Mouse (Mus musculus) hindbrain, embryonic 13.5 days (tissue): ENCODE data around the gene Trp53i13. TPM values are rescaled to one million over a fixed set of nuclear protein-coding genes. Genes with fewer than 3 reads are reported as not detected.

Experiments used
- ATAC-seq: fragments of 200-750 bp; cut with Nextera tagmentation; 2 replicates; pipeline ENCODE4 v1.8.0; 2017; ENCODE audit warnings: moderate TSS enrichment; ENCODE audit not compliant: low FRiP score
- H3K27ac ChIP-seq: fragments of 300-500 bp; sonication (generic); 2 replicates; pipeline ENCODE4 v1.5.1; 2015; ENCODE audit warnings: inconsistent platforms, mild to moderate bottlenecking, moderate library complexity
- H3K27me3 ChIP-seq: fragments of 300-500 bp; sonication (generic); 2 replicates; pipeline ENCODE4 v1.6.1; 2015; ENCODE audit warnings: mild to moderate bottlenecking, inconsistent platforms
- H3K36me3 ChIP-seq: fragments of 300-500 bp; sonication (generic); 2 replicates; pipeline ENCODE4 v1.6.1; 2015; ENCODE audit warnings: mild to moderate bottlenecking, inconsistent platforms
- H3K4me1 ChIP-seq: fragments of 300-500 bp; sonication (generic); replicated peaks from 2 replicates; pipeline ENCODE4 v1.6.1; 2015; ENCODE audit warnings: inconsistent platforms
- H3K4me2 ChIP-seq: fragments of 300-500 bp; sonication (generic); 2 replicates; pipeline ENCODE4 v1.6.1; 2015; ENCODE audit warnings: inconsistent platforms, mild to moderate bottlenecking, moderate library complexity
- H3K4me3 ChIP-seq: fragments of 300-500 bp; sonication (generic); 2 replicates; pipeline ENCODE4 v1.5.1; 2015; ENCODE audit warnings: mild to moderate bottlenecking, inconsistent platforms
- H3K9ac ChIP-seq: fragments of 300-500 bp; sonication (generic); 2 replicates; pipeline ENCODE4 v1.6.1; 2015; ENCODE audit warnings: mild to moderate bottlenecking, inconsistent platforms
- H3K9me3 ChIP-seq: fragments of 300-500 bp; sonication (generic); 2 replicates; pipeline ENCODE4 v1.6.1; 2016; ENCODE audit warnings: inconsistent platforms
- WGBS: fragments of 180-500 bp; shearing (Covaris S2); methylation state at CpG from one replicate; pipeline ENCODE4 v1.1.7; 2015; 5-methylcytosine and 5-hydroxymethylcytosine counted together
- polyA plus RNA-seq: library from polyadenylated mRNA; unstranded; fragments of >200 nt; fragmentation: Nextera tagmentation; extraction: Ambion mirVana; gene quantifications from 2 replicates; pipeline ENCODE4 v1.2.1, GENCODE M21; 2015

The Trp53i13 gene
- polyA plus RNA-seq, 1 experiment from 2014 or later: 15.5 TPM

DNA sequence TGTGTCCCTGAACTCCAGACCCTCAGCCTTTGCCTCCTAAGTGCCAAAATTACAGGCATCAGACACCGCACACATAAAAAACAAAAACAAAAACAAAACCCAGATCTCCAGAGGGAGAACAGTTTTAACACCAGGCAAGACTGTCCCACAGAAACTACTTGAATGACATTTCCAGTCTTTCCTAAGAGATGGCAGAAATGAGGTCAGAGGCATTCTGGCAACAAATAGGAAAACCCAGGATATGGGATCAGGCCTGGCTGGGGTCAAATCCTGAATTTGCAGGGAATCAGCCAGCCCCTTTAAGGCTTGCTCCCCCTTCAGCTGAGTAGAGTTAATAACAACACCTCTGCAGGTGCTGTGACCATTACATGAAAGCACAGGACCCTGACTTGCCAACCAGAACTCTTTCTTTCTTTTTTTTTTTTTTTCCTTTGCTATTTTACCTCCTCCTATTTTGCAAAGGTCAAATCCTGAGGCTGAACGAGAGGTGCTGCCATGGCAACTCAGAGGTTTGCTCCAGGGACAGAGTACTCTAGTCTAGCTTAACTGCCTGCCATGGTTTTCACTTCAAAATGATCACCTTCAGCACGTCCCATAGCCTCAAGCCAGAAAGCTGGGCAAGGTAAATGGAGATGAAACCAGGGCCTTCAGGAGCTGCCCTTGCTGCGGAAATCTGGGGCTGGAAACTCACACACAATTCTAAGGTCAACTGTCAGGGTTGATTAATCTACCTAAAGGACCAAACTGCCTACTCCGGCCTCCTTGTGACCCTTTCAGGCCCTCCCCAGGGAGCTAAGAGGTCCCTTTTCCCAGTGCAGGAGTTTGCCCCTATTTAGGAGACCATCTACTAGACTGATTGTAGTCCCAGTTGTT is 1.0 kb upstream of the Trp53i13 start:
- no peak overlapping the region for H3K4me2 ChIP-seq
- H3K4me1 ChIP-seq: peaks cover 64% of the 10 kb centered on the region
- no peak overlapping the region for H3K4me3 ChIP-seq
- no peak overlapping the region for H3K9ac ChIP-seq
- ATAC-seq: no peak
- H3K9me3 ChIP-seq: no peaks in the 10 kb centered on the region
- peaks cover 48% of the 10 kb centered on the region for H3K27me3 ChIP-seq
- 37% methylated on average over 5 of the region's 5 CpGs for WGBS
- no peak overlapping the region for H3K27ac ChIP-seq
- H3K36me3 ChIP-seq: no peaks in the 10 kb centered on the region

DNA sequence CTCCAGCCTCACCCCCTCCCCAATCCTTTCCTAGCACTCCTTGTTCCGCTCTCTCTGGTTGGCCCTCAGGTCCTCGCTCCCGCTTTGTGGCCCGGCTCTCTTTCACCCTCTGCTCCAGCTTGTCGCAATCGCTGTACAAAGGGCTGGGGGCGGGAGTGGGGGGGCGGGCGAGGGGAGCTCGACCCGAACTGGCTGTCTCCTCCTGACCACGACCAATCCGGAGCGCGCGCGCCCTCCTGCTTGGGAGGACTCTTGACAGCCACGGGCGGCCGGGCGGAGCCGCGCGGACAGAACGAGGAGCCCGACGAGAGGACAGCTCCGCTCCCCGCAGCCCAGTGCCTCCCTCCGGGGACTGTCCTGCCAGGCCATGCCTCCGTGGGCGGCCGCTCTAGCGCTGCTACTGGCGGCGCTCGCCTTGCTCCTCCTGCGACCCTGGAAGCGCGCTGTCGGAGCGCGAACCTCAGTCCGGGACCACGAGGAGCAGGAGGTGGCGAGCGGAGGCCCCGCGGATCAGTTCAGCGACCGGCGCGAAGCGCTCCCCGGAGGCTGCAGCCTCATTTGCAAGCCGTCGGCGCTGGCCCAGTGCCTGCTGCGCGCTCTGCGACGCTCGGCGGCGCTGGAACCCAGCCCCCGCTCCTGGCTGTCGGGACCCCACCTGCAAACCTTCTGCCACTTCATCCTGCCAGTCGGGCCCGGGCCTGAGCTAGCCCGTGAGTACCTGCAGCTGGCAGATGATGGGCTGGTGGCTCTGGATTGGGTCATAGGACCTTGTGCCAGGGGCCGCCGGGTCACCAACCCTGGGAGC is 746 bp downstream of the Trp53i13 start, which contains the start of gene Abhd15:
TSS of gene Abhd15 (plus strand) at position 290 of the 805 bp plus-strand sequence.
- under 1% methylated on average over 64 of the region's 72 CpGs for WGBS
- peaks cover 48% of the 10 kb centered on the region for H3K27me3 ChIP-seq

DNA sequence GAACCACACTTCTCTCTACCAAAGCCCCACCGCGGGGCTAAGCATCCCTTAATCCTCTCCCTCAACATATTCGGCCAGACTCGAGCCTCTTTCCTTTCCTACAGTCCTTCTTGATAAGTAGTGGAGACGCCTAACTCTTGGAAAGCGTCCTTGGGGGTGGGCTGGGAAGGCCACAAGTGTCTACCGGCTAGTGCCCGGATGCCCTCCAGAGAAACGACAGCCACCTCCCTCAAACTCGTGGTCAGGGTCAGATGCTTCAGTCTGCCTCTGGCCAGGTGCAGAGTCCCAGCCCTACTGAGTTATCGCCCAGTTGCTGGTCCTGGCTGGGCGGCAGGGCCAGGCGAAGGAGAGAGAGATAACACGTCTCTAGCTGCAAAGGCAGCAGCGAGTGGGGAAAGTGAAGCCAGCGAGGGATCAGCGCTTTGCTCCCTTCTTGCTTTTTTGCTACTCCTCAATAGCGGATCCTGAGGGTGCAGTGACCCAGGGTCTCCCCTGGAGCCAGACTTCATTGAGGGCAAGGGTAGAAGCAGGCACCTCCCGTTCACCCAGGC is 1.4 kb downstream of the Trp53i13 start:
- Histone ChIP-seq H3K36me3 (no peaks in the 10 kb centered on the region), H3K27ac (no peak overlapping the region)

More for the DNA sequence above, 746 bp downstream of the Trp53i13 start, which contains the start of gene Abhd15:
- Histone ChIP-seq H3K9ac (peak within 1 kb of the TSS; percentile 71), H3K4me1 (peaks cover 54% of the 10 kb centered on the region), H3K4me2 (peak within 1 kb of the TSS; percentile 96), H3K4me3 (peak within 1 kb of the TSS; percentile 51), H3K9me3 (no peaks in the 10 kb centered on the region), H3K27ac (no peak within 1 kb of the TSS), H3K36me3 (no peaks in the 10 kb centered on the region)
- ATAC-seq: peak; percentile 49; the same call in 1 of the 2 replicates

DNA sequence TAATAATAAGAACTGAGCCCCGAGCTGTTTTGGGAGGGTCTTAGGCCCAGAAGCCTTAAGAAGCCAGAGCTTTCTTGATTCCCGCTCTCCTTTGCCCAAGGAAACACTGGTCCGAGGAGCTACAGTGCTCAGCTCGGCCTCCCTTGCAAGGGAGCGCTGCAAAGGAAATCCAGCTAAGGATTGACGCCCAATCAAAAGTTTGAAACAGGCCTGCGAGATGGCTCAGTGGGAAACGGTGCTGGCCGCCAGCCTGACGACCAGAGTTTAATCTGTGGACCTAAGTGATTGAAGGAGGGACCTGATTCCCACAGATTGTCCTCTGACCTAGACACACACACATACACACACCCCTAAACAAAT is 2.0 kb downstream of the Trp53i13 start:
- H3K9ac ChIP-seq: peak overlapping the region; percentile 53; the same call in 1 of the 2 replicates
- peak overlapping the region; percentile 96 for H3K4me2 ChIP-seq
- H3K4me1 ChIP-seq: peaks cover 54% of the 10 kb centered on the region
- H3K4me3 ChIP-seq: peak overlapping the region; percentile 60
- WGBS: 4% methylated on average over 10 of the region's 10 CpGs
- peaks cover 5% of the 10 kb centered on the region; the same call in 1 of the 2 replicates for H3K36me3 ChIP-seq
- H3K27ac ChIP-seq: no peak overlapping the region
- peaks cover 48% of the 10 kb centered on the region for H3K27me3 ChIP-seq
- no peaks in the 10 kb centered on the region for H3K9me3 ChIP-seq
- no peak for ATAC-seq

More for the DNA sequence above, 1.4 kb downstream of the Trp53i13 start:
- peaks cover 48% of the 10 kb centered on the region for H3K27me3 ChIP-seq
- peak overlapping the region; percentile 71 for H3K9ac ChIP-seq
- no peak for ATAC-seq
- peak overlapping the region; percentile 51 for H3K4me3 ChIP-seq
- peak overlapping the region; percentile 96 for H3K4me2 ChIP-seq
- peaks cover 54% of the 10 kb centered on the region for H3K4me1 ChIP-seq
- H3K9me3 ChIP-seq: no peaks in the 10 kb centered on the region
- WGBS: 4% methylated on average over 19 of the region's 19 CpGs

DNA sequence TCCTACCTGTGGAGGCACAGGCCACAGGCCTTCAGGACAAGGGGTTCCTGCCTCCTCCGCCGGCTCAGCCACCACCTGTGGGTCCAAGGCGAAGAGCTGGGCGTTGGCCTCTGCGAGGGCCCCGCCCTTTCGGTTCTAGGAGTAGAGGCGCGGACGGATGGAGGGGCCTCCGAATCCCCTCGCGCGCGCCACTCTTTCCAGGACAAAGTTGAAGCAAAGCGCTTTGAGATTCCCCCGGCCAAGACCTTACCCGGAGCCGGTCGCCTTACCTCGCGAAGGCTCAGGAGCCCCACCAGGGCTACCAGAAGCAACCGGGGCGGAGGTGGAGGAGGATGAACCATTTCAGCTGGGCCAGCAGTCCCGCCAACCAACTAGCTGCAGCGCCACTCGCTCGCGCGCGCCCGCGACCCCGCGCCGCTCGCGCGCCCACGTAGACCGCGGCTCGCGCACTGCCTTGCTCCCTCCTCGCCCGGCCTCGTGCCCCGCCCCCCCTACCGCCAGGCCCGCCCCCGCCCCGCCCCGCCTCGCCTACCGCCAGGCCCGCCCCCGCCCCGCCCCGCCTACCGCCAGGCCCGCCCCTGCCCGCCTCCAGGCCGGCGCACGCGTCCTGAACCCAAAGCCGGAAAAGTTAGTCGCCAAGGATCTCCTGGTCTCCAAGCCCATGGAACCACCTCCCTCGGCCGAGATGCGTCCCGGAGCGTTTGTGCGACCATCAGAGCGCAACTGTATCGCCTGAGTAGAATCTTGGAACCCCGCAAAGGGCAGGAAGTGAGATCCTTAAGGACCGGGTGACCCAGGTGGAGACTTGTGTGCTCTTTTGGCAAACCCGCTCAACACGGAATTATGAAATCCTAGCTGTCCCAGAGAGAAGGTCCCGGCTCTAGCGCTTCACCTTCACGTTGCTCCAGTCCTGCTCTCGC is 2.6 kb downstream of the Trp53i13 start:
- H3K9ac ChIP-seq: peak overlapping the region; percentile 74
- peak overlapping the region; percentile 96 for H3K4me2 ChIP-seq
- WGBS: under 1% methylated on average over 72 of the region's 84 CpGs
- peaks cover 44% of the 10 kb centered on the region for H3K27me3 ChIP-seq
- no peak overlapping the region for H3K27ac ChIP-seq
- H3K4me1 ChIP-seq: peaks cover 54% of the 10 kb centered on the region
- H3K4me3 ChIP-seq: peak overlapping the region; percentile 60
- ATAC-seq: peak; percentile 61
- no peaks in the 10 kb centered on the region for H3K9me3 ChIP-seq
- peaks cover 6% of the 10 kb centered on the region; the same call in 1 of the 2 replicates for H3K36me3 ChIP-seq

DNA sequence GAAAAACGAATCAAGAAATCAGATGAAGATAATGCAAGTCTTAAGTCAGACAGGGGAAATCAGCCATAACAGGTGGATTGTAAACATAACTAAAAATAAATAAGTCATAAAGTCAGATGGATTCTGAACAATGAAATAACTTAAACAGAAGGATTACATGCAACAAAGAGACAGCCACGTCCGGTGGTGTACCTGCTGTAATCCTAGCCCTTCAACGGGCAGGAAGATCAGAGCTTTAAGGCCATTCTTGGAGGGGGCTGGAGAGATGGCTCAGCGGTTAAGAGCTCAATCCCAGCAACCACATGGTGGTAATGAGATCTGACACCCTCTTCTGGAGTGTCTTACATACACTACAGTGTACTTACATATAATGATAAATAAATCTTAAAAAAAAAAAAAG is 4.4 kb downstream of the Trp53i13 start:
- no peak for ATAC-seq
- no peaks in the 10 kb centered on the region for H3K9me3 ChIP-seq
- H3K4me2 ChIP-seq: no peak overlapping the region
- H3K4me1 ChIP-seq: peaks cover 47% of the 10 kb centered on the region
- whole genome bisulfite sequencing: 85% methylated on average over 5 of the region's 5 CpGs
- H3K9ac ChIP-seq: no peak overlapping the region
- H3K4me3 ChIP-seq: no peak overlapping the region
- no peak overlapping the region for H3K27ac ChIP-seq
- peaks cover 33% of the 10 kb centered on the region for H3K27me3 ChIP-seq
- H3K36me3 ChIP-seq: peaks cover 21% of the 10 kb centered on the region

DNA sequence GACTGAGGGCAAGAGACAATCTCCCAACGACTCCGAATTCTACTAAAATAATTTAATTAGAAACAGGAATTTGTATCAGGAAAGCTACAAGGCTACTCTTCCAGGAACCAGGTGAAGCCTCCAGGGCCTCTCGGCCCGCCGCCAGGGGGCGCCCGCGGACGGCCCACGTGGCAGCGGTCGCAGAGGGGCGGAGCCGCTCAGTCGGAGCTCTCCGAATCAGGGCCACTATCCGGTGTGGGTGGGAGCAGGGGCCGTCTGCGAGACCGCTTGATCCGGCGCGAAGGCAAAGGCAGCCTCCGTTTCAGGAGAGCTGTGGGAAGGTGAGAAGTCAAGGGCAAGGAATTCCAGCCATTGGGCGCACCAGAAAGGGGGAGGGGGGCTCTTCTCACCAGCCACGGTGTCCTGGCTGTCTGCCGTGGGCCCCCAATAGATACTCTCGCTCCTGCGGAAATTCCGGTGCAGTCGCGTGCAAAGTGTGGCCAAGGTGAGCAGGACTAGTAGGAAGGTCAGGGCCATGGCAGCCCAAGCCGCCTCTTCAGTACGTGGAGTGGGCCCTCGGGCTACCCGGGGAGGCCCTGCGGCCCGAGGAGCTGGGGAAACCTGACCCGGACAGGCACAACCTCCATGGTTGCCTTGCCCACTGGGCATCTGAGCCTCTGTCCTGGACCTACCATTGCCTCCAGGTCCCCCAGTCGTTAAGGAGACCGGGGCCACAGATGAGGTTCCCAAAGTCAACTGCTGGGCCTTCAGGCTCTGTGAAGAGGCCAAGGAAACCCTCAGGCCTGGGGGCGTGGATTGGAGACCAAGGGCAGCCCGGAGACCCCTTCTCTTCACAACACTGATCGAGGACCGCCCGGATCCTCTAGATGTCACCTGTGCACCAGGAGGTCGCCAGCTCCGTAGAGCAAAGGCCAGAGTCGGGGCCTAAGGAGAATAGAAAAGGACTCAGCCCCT is 7.4 kb downstream of the Trp53i13 start:
- H3K4me1 ChIP-seq: peaks cover 17% of the 10 kb centered on the region
- peak overlapping the region; percentile 60 for H3K9ac ChIP-seq
- 20% methylated on average over 49 of the region's 49 CpGs for WGBS
- peak overlapping the region; percentile 34 for H3K4me3 ChIP-seq
- H3K27ac ChIP-seq: no peak overlapping the region
- H3K27me3 ChIP-seq: peaks cover 4% of the 10 kb centered on the region
- H3K4me2 ChIP-seq: peak overlapping the region; percentile 59
- no peaks in the 10 kb centered on the region for H3K9me3 ChIP-seq
- peak; percentile 48; the same call in 1 of the 2 replicates for ATAC-seq
- H3K36me3 ChIP-seq: peaks cover 51% of the 10 kb centered on the region

DNA sequence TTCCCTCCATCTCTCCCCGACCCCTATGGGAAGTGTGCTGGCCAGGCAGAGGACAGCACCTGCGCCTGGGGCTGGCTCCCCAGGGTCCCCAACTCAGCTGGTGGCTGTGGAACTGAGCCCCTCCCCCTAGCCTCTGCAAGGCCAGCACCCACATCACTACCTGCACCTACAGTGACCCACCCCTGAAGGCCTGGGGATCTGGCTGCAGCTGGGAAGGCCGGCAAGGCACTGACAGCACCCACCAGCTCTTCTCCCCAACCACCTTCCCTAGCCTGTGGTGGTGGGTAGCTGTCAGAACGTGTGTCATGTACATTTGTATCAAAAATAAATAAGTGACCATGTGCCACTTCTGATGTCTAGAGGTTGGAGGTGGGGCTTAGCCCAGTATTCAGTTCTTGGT is 8.4 kb downstream of the Trp53i13 start:
- Histone ChIP-seq H3K27me3 (peaks cover 3% of the 10 kb centered on the region; the same call in 1 of the 2 replicates), H3K27ac (no peak overlapping the region), H3K9ac (no peak overlapping the region), H3K4me2 (no peak overlapping the region), H3K4me3 (no peak overlapping the region), H3K36me3 (peaks cover 60% of the 10 kb centered on the region), H3K4me1 (peaks cover 11% of the 10 kb centered on the region), H3K9me3 (no peaks in the 10 kb centered on the region)
- 72% methylated on average over 4 of the region's 4 CpGs for WGBS
- ATAC-seq: 0 out of 2 replicates have a peak, but pooled peaks have one; percentile 14

DNA sequence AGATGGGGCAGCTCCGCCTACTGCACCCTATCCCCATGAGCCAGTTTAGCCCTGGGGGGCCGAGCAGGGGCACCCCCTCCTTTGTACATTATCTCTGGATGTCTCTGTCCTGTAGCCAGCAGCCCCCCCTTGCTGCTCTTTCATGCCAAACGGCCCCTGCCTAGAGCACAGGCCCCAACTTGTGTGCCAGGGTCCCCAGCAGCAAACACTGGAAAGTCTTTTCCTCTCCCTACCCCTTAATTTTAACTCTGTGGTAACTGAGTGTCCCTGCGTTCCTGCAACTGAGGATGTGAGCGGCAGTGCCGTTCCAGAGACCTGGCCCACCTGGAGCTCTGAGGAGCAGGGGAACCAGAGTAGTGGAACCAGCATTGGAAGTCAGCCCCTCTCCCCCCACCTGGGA is 8.8 kb downstream of the Trp53i13 start:
- H3K9me3 ChIP-seq: no peaks in the 10 kb centered on the region
- 83% methylated on average over 6 of the region's 6 CpGs for WGBS
- no peak overlapping the region for H3K4me2 ChIP-seq
- H3K9ac ChIP-seq: no peak overlapping the region
- no peaks in the 10 kb centered on the region for H3K27me3 ChIP-seq
- ATAC-seq: no peak
- peaks cover 8% of the 10 kb centered on the region for H3K4me1 ChIP-seq
- H3K27ac ChIP-seq: no peak overlapping the region
- H3K36me3 ChIP-seq: peaks cover 65% of the 10 kb centered on the region
- no peak overlapping the region for H3K4me3 ChIP-seq

DNA sequence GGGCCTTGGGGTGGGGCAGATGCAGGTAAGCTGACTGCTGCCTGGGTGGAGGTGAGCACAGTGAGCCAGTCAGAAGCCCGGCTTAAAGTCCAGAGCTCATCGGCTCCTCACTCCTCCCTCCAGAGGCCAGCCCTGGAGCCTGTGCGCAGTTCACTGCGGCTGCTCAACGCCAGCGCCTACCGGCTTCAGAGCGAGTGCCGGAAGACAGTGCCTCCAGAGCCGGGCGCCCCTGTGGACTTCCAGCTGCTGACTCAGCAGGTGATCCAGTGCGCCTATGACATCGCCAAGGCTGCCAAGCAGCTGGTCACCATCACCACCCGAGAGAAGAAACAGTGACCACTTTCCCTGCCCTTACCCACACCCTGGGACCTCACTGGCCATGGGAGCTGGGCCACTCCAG is 9.5 kb downstream of the Trp53i13 start:
- H3K4me3 ChIP-seq: no peak overlapping the region
- no peaks in the 10 kb centered on the region for H3K27me3 ChIP-seq
- no peak overlapping the region for H3K4me2 ChIP-seq
- H3K9ac ChIP-seq: no peak overlapping the region
- WGBS: 81% methylated on average over 14 of the region's 14 CpGs
- no peak overlapping the region for H3K27ac ChIP-seq
- peaks cover 9% of the 10 kb centered on the region for H3K4me1 ChIP-seq
- peaks cover 66% of the 10 kb centered on the region for H3K36me3 ChIP-seq
- no peak for ATAC-seq
- no peaks in the 10 kb centered on the region for H3K9me3 ChIP-seq
